Mouse (Mus musculus): ENCODE data around the gene Ttyh3. TPM values are rescaled to one million over a fixed set of nuclear protein-coding genes. Genes with fewer than 3 reads are reported as not detected.
A peak's percentile ranks its signal among the peaks of the same experiment; 100 is the strongest.

Ttyh3 gene
- total and polyA plus RNA-seq, 3 experiments, result 5.9 to 35.7 TPM; not detected in 1

DNA sequence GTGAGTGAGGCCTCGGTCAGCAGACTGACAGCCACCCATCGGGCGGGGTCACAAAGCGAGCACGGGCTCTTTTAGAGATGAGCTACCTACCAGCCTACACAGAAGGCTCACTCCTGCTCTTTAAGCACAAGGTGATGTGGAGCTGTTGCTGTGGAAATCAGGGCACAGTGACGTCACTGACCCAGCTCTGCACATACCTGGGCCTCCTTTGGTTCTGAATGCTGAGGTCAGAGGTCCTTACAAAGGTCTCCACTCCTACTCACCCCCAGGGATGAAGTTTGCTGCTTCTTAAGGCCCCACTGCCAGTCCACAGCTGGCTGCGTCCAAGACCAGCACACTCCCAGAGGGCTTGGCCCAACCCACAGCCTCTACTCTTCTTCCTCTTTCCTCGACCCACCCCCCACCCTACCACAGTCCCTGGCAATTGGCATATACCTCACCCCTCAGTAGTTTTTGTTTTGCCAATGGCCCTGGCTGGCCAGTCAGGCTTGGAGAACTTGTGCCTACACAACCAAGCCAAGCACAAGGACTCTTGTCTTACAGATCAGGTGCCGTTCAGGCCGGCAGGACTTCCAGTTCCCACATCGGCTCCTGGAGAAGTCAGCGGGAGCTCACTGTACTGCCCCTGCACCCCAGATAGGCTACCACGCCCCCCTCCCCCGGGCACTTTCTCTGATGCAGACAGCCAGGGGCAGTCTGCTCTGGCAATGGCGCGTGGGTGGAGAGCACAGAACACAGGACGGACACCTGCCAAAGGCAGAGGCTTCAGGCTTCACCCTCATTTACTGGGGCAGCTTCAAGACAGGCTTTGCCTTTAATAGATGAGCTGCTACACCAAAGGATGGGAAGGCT, 14.1 kb upstream of the Ttyh3 start:
- peaks cover 0 to 30% of the 10 kb centered on the region in 2 experiments; a peak in 3 of 4 replicates for H3K4me1 ChIP-seq (ENCODE audit: control insufficient read depth in 1 of 2, insufficient read depth in 2 of 2, low read length in 2 of 2)
- H3K9ac ChIP-seq (ENCODE audit: control insufficient read depth, low read depth, low read length, poor library complexity, severe bottlenecking), result peak overlapping the region; percentile 43
- peak overlapping the region; percentile 44 to 50 for H3K4me3 ChIP-seq (ENCODE audit: control insufficient read depth in 1 of 2, insufficient read depth in 1 of 2, low read depth in 2 of 2, low read length in 2 of 2)
- no peaks in the 10 kb centered on the region for H3K9me3 ChIP-seq (replicated peaks; ENCODE audit: insufficient read depth, low read length)
- peaks cover 0 to 14% of the 10 kb centered on the region in 2 experiments; a peak in 2 of 4 replicates for H3K36me3 ChIP-seq (ENCODE audit: control insufficient read depth in 1 of 2, insufficient read depth in 2 of 2, low read length in 2 of 2)
- peak overlapping the region; percentile 27; the same call in 1 of the 2 replicates for H3K27ac ChIP-seq (ENCODE audit: control insufficient read depth, low read depth, low read length)
- DNase-seq (ENCODE audit: low read depth, low spot score), result peak; percentile 68
- no peak for TF ChIP-seq RAD21 (IDR thresholded peaks at IDR 0.05; ENCODE audit: low read depth, low read length)
- no peak for TF ChIP-seq E2F4 (IDR thresholded peaks at IDR 0.05; ENCODE audit: borderline replicate concordance, low read depth, low read length)
- no peak for TF ChIP-seq CTCF (IDR thresholded peaks at IDR 0.05 in 2 of 3, conservative IDR thresholded peaks at IDR 0.05 in 1 of 3; ENCODE audit: control insufficient read depth in 1 of 3, insufficient read depth in 1 of 3, low read depth in 2 of 3, low read length in 3 of 3, poor library complexity in 1 of 3, severe bottlenecking in 1 of 3)
- no peak for TF ChIP-seq ZC3H11A (IDR thresholded peaks at IDR 0.05; ENCODE audit: low read depth, low read length)
- peak; percentile 31; the same call in 1 of the 2 replicates for TF ChIP-seq MAZ (IDR thresholded peaks at IDR 0.05; ENCODE audit: low read depth, low read length)
- peak; percentile 29; the same call in 1 of the 2 replicates for TF ChIP-seq MXI1 (IDR thresholded peaks at IDR 0.05; ENCODE audit: low read depth, low read length)
- 0 out of 2 replicates have a peak, but pooled peaks have one; percentile 45 for TF ChIP-seq SIN3A (IDR thresholded peaks at IDR 0.05; ENCODE audit: low read length)
- H3K27me3 ChIP-seq (ENCODE audit: control insufficient read depth in 1 of 2, insufficient read depth in 2 of 2, low read length in 2 of 2), result no peaks in the 10 kb centered on the region
- no peaks in the 10 kb centered on the region for H3K79me2 ChIP-seq (ENCODE audit: control insufficient read depth, insufficient read depth, low read length, poor library complexity)

DNA sequence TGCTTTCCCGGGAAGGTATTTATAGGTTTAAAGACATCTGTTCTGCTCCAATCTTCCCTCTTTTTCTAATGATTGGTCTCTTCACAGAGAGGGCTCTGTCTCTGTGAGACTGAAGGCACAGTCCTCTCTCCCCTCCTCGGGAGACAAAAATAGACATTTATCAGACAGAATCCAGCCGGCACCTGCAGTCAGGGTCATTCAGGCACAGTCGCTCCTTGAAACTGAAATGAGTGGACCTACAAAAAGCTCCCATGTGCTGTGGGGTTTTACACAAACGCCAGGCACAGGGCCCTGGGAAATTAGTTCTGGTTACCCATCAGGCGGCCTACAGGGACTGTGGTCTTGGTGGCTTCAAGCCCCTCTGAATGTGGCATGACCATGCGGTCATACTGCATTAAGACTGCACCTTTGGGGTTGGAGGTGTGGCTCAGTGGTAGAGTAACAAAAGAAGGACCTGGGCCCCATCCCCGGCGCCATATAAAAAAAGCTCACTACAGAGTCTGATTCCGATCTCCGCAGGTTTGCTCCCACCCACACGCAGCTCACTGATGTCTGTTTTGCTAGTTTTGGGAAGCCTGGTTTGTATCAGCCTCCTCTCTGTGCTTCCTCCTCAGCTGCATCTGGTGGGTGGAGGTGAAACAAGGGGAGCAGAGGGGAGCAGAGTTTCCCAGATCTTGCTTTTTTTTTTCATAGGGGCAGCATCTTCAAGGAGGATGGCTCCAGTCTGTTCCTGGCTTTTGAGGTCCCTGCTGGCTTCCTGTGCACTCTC, 13.2 kb upstream of the Ttyh3 start:
- Histone ChIP-seq H3K9me3 (replicated peaks; ENCODE audit: insufficient read depth, low read length) (no peaks in the 10 kb centered on the region), H3K36me3 (ENCODE audit: control insufficient read depth in 1 of 2, insufficient read depth in 2 of 2, low read length in 2 of 2) (peaks cover 0 to 14% of the 10 kb centered on the region in 2 experiments; a peak in 2 of 4 replicates), H3K79me2 (ENCODE audit: control insufficient read depth, insufficient read depth, low read length, poor library complexity) (no peaks in the 10 kb centered on the region), H3K9ac (ENCODE audit: control insufficient read depth, low read depth, low read length, poor library complexity, severe bottlenecking) (peak overlapping the region; percentile 47), H3K27ac (ENCODE audit: control insufficient read depth, low read depth, low read length) (peak overlapping the region; percentile 37), H3K4me1 (ENCODE audit: control insufficient read depth in 1 of 2, insufficient read depth in 2 of 2, low read length in 2 of 2) (peaks cover 0 to 30% of the 10 kb centered on the region in 2 experiments; a peak in 3 of 4 replicates), H3K4me3 (ENCODE audit: control insufficient read depth in 1 of 2, insufficient read depth in 1 of 2, low read depth in 2 of 2, low read length in 2 of 2) (peak overlapping the region; percentile 11 to 20; a peak in 3 of 4 replicates), H3K27me3 (ENCODE audit: control insufficient read depth in 1 of 2, insufficient read depth in 2 of 2, low read length in 2 of 2) (no peaks in the 10 kb centered on the region)
- no peak for TF ChIP-seq JUND (IDR thresholded peaks at IDR 0.05; ENCODE audit: low read depth, low read length)
- no peak for TF ChIP-seq RCOR1 (IDR thresholded peaks at IDR 0.05; ENCODE audit: low read depth, low read length)
- peak; percentile 45; the same call in 1 of the 2 replicates for TF ChIP-seq TBP (IDR thresholded peaks at IDR 0.05; ENCODE audit: low read depth, low read length)
- no peak for TF ChIP-seq EP300 (IDR thresholded peaks at IDR 0.05; ENCODE audit: low read depth in 1 of 2, low read length in 2 of 2)
- no peak for TF ChIP-seq ZMIZ1 (IDR thresholded peaks at IDR 0.05; ENCODE audit: low read depth, low read length)
- TF ChIP-seq GATA1 (IDR thresholded peaks at IDR 0.05; ENCODE audit: low read depth, low read length), result no peak
- TF ChIP-seq TAL1 (IDR thresholded peaks at IDR 0.05; ENCODE audit: low read length), result no peak
- TF ChIP-seq KAT2A (conservative IDR thresholded peaks at IDR 0.05; ENCODE audit: low read depth, low read length), result no peak
- no peak for TF ChIP-seq UBTF (IDR thresholded peaks at IDR 0.05; ENCODE audit: borderline replicate concordance, insufficient read depth, low read depth, low read length)
- TF ChIP-seq TCF12 (IDR thresholded peaks at IDR 0.05; ENCODE audit: low read depth, low read length), result no peak
- TF ChIP-seq SMC3 (IDR thresholded peaks at IDR 0.05; ENCODE audit: low read depth, low read length), result no peak
- TF ChIP-seq ZNF384 (IDR thresholded peaks at IDR 0.05; ENCODE audit: low read depth, low read length), result peak; percentile 56
- no peak for TF ChIP-seq SIN3A (IDR thresholded peaks at IDR 0.05; ENCODE audit: low read length)
- TF ChIP-seq E2F4 (IDR thresholded peaks at IDR 0.05; ENCODE audit: borderline replicate concordance, low read depth, low read length), result no peak
- no peak for TF ChIP-seq BHLHE40 (IDR thresholded peaks at IDR 0.05; ENCODE audit: borderline replicate concordance, low read depth, low read length)
- no peak for TF ChIP-seq MEF2A (IDR thresholded peaks at IDR 0.05; ENCODE audit: extremely low read depth, insufficient replicate concordance, low read depth, low read length, poor library complexity, severe bottlenecking)
- no peak for TF ChIP-seq NELFE (IDR thresholded peaks at IDR 0.05; ENCODE audit: low read depth, low read length)
- DNase-seq (ENCODE audit: low read depth, low spot score), result peak; percentile 57
